In the genomic region with DNA sequence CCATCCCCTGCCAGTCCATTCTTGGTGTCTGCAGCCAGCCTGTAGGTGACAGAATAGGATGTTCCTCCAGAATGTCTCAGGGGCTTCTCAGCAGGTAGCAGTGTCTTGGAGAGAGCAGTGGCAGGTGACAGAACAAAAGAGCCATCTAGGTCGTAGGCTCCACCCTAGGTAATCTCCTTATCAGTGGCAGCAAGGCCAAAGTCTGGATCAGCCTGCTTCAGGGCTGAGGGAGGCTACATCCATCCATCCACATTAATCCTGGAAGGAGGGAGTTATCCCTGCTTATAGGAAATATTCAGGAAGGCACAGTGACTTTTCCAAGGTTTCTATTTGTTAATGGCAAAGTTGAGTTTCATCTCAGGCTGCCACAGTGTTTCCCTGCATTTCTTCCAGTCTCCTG, we compare ENCODE assay signal across 29 mouse cellular contexts. TPM values are rescaled to one million over a fixed set of nuclear protein-coding genes. Genes with fewer than 3 reads are reported as not detected.
"Had no signal": no experiment of that assay in that cellular context is flagged by ENCODE, and none has a peak within 500 bp of the region (broad histone marks: within the 10 kb centered on the region; RNA-seq: fewer than 3 reads in every experiment).

No protein-coding gene starts in this region.

- H3K4me1 ChIP-seq: embryonic facial prominence, embryonic 12.5 days; embryonic facial prominence, embryonic 13.5 days; embryonic facial prominence, embryonic 15.5 days; forebrain, embryonic 10.5 days; forebrain, embryonic 12.5 days; forebrain, embryonic 13.5 days; forebrain, embryonic 15.5 days had no signal

- H3K27ac ChIP-seq: embryonic facial prominence, embryonic 10.5 days; embryonic facial prominence, embryonic 12.5 days; embryonic facial prominence, embryonic 13.5 days; embryonic facial prominence, embryonic 15.5 days; forebrain, embryonic 10.5 days; forebrain, embryonic 12.5 days; forebrain, embryonic 13.5 days; forebrain, embryonic 15.5 days; gastrocnemius, adult 2 months; heart, adult 2 months had no signal

- H3K9ac ChIP-seq: embryonic facial prominence, embryonic 12.5 days; embryonic facial prominence, embryonic 13.5 days; embryonic facial prominence, embryonic 15.5 days; forebrain, embryonic 12.5 days; forebrain, embryonic 13.5 days; forebrain, embryonic 15.5 days; forebrain, postnatal 0 days had no signal

- H3K36me3 ChIP-seq: embryonic facial prominence, embryonic 10.5 days; embryonic facial prominence, embryonic 12.5 days; embryonic facial prominence, embryonic 13.5 days; embryonic facial prominence, embryonic 15.5 days; forebrain, embryonic 10.5 days; forebrain, embryonic 12.5 days; forebrain, embryonic 15.5 days had no signal

- DNase-seq: cerebellum, adult 8-10 months; cerebellum, adult 9-10 months; cerebellum, adult 9-11 months; cerebellum, postnatal 10 days; cerebellum, postnatal 14 days; cerebellum, postnatal 25 days; cerebellum, postnatal 36 days; embryo, embryonic 11 days; forebrain, postnatal 0 days; gastrocnemius, adult 2 months; gastrocnemius, postnatal 10 days; gastrocnemius, postnatal 14 days; gastrocnemius, postnatal 25 days; gastrocnemius, postnatal 36 days; heart, adult 18-20 months; heart, adult 2 months had no signal

- H3K27me3 ChIP-seq: embryonic facial prominence, embryonic 12.5 days; embryonic facial prominence, embryonic 13.5 days; embryonic facial prominence, embryonic 15.5 days; forebrain, embryonic 12.5 days; forebrain, embryonic 13.5 days; forebrain, embryonic 15.5 days had no signal

- H3K4me3 ChIP-seq: embryonic facial prominence, embryonic 10.5 days; embryonic facial prominence, embryonic 12.5 days; embryonic facial prominence, embryonic 13.5 days; embryonic facial prominence, embryonic 15.5 days; erythroblast, embryonic 14.5 days; forebrain, embryonic 10.5 days; forebrain, embryonic 12.5 days; forebrain, embryonic 13.5 days; forebrain, embryonic 15.5 days; gastrocnemius, adult 2 months; heart, adult 2 months had no signal

- ATAC-seq: forebrain, embryonic 13.5 days; forebrain, embryonic 14.5 days; forebrain, embryonic 15.5 days; forebrain, embryonic 16.5 days; forebrain, postnatal 0 days had no signal

- H3K4me2 ChIP-seq: embryonic facial prominence, embryonic 12.5 days; embryonic facial prominence, embryonic 13.5 days; embryonic facial prominence, embryonic 15.5 days; forebrain, embryonic 12.5 days; forebrain, embryonic 13.5 days; forebrain, embryonic 15.5 days had no signal

- H3K9me3 ChIP-seq: embryonic facial prominence, embryonic 10.5 days; embryonic facial prominence, embryonic 12.5 days; embryonic facial prominence, embryonic 13.5 days; embryonic facial prominence, embryonic 15.5 days; forebrain, embryonic 10.5 days; forebrain, embryonic 12.5 days; forebrain, embryonic 13.5 days; forebrain, embryonic 15.5 days had no signal

RNA-seq across cellular contexts. Expression of a gene that starts 35.6 kb away (rescaled TPM):
- total RNA-seq: common myeloid progenitor, adult 5-6 weeks; granulocyte monocyte progenitor cell, adult 5-6 weeks had no signal
- polyA plus RNA-seq: erythroblast, embryonic 14.5 days had no signal
